Mouse (Mus musculus) limb, embryonic 14.5 days (tissue): ENCODE results near the gene Zfp619. TPM values are rescaled to one million over a fixed set of nuclear protein-coding genes. Genes with fewer than 3 reads are reported as not detected.

Source experiments
- ATAC-seq: fragments of 200-750 bp; cut with Nextera tagmentation; 2 replicates; pipeline ENCODE4 v1.8.0; 2017; ENCODE audit warnings: low read depth, moderate number of reproducible peaks, moderate TSS enrichment; ENCODE audit not compliant: low FRiP score
- DNase-seq: peaks from one replicate; pipeline ENCODE4 v3.0.0-alpha.2; 2015; ENCODE audit warnings: low spot score
- H3K27ac ChIP-seq: fragments of 300-500 bp; sonication (generic); replicated peaks from 2 replicates; pipeline ENCODE4 v1.5.1; 2014; ENCODE audit warnings: low read depth, mild to moderate bottlenecking, low read length, moderate library complexity, mixed read lengths
- H3K27me3 ChIP-seq: fragments of 300-500 bp; sonication (generic); 2 replicates; pipeline ENCODE4 v1.6.1; 2014; ENCODE audit warnings: low read length, mixed read lengths; ENCODE audit not compliant: control insufficient read depth, insufficient read depth
- H3K36me3 ChIP-seq: fragments of 300-500 bp; sonication (generic); 2 replicates; pipeline ENCODE4 v1.6.1; 2014; ENCODE audit warnings: mild to moderate bottlenecking, low read length, moderate library complexity, mixed read lengths; ENCODE audit not compliant: control insufficient read depth, insufficient read depth
- H3K4me1 ChIP-seq: fragments of 300-500 bp; sonication (generic); 2 replicates; pipeline ENCODE4 v1.6.1; 2014; ENCODE audit warnings: antibody characterized with exemption, low read length, mixed read lengths; ENCODE audit not compliant: control insufficient read depth, insufficient read depth
- H3K4me2 ChIP-seq: fragments of 300-500 bp; sonication (generic); replicated peaks from 2 replicates; pipeline ENCODE4 v1.6.1; 2014; ENCODE audit warnings: low read depth, mild to moderate bottlenecking, low read length, moderate library complexity; ENCODE audit not compliant: severe bottlenecking
- H3K4me3 ChIP-seq: fragments of 300-500 bp; sonication (generic); replicated peaks from 2 replicates; pipeline ENCODE4 v1.5.1; 2014; ENCODE audit warnings: low read length
- H3K9ac ChIP-seq: fragments of 300-500 bp; sonication (generic); 2 replicates; pipeline ENCODE4 v1.6.1; 2014; ENCODE audit warnings: mild to moderate bottlenecking, low read depth, low read length, moderate library complexity; ENCODE audit not compliant: severe bottlenecking
- H3K9me3 ChIP-seq: fragments of 300-500 bp; sonication (generic); 2 replicates; pipeline ENCODE4 v1.6.1; 2016; ENCODE audit warnings: low read length; ENCODE audit not compliant: control insufficient read depth
- POLR2A ChIP-seq: fragments of 200-500 bp; IDR thresholded peaks from 2 replicates; pipeline ENCODE4 v1.8.0; 2012; ENCODE audit warnings: inconsistent platforms, mild to moderate bottlenecking, moderate library complexity, borderline replicate concordance; ENCODE audit not compliant: insufficient read depth, insufficient read length; ENCODE audit errors: extremely low read depth
- WGBS: fragments of 180-500 bp; shearing (Covaris S2); extraction: QIAGEN DNeasy Blood & Tissue Kit; methylation state at CpG from one replicate; pipeline ENCODE4 v1.1.7; 2014; 5-methylcytosine and 5-hydroxymethylcytosine counted together
- polyA plus RNA-seq, 2 experiments: library from polyadenylated mRNA; depleted of rRNA in 1 of 2; stranded (reverse) in 1 of 2; unstranded in 1 of 2; fragments of >200 nt; fragmentation: Nextera tagmentation in 1 of 2; extraction: Ambion mirVana in 1 of 2; gene quantifications; 2 replicates each; pipeline versions ENCODE4 v1.2.1 to v1.2.3; 2012 to 2014

The Zfp619 gene
- polyA plus RNA-seq, 2 experiments: 1.9 to 2.7 TPM

DNA sequence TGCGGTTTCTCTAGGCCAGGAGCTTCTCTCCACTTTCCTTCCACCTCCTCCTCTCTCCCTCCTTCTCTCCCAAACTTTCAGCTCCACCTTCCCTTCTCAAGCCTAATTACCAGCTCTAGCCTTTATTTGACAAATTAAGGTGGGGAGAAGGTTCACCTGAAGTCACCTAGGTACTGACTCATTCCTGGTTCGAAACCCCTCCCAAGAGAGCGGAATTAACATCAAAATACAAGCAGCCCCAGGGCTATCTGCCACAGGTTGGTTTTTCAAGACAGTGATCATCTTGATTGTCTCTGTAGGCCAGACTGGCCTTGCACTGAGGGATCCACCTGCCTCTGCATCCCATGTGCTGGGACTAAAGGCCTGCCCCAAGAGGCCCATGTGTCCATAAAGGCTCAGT is 22.9 kb upstream of the Zfp619 start:
- WGBS: 87% methylated on average over 3 of the region's 3 CpGs
- ATAC-seq (no peak), DNase-seq (no peak)
- H3K36me3 ChIP-seq: peaks cover 14% of the 10 kb centered on the region; the same call in 1 of the 2 replicates
- H3K27me3 ChIP-seq: no peaks in the 10 kb centered on the region
- no peaks in the 10 kb centered on the region for H3K4me1 ChIP-seq
- no peak for TF ChIP-seq POLR2A
- H3K27ac ChIP-seq: no peak overlapping the region
- peaks cover 5% of the 10 kb centered on the region; the same call in 1 of the 2 replicates for H3K9me3 ChIP-seq
- no peak overlapping the region for H3K9ac ChIP-seq
- no peak overlapping the region for H3K4me2 ChIP-seq
- H3K4me3 ChIP-seq: no peak overlapping the region

DNA sequence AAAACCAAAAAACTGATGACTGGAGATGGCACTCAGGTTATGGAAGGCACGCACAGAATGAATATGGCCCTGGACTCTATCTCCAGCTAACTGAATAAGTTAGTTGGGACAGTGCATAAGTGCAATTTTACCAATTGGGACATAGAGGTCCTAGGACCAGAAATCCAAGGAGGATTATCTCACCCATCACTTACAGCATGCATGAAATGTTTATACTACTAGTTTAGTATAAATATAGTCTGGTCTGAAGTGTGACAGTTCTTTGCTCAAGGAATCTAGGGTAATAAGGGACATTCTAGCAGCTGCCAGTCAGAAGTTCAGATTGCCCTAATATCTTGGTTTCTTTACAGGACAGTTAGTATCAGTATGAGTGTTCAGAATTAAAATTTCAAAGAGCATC is 13.5 kb upstream of the Zfp619 start:
- WGBS: 82% methylated on average over 1 of the region's 1 CpGs
- Histone ChIP-seq H3K4me3 (no peak overlapping the region), H3K9me3 (peaks cover 9% of the 10 kb centered on the region; the same call in 1 of the 2 replicates), H3K4me2 (no peak overlapping the region), H3K27ac (no peak overlapping the region), H3K4me1 (no peaks in the 10 kb centered on the region), H3K27me3 (no peaks in the 10 kb centered on the region), H3K36me3 (no peaks in the 10 kb centered on the region), H3K9ac (no peak overlapping the region)
- ATAC-seq: no peak
- no peak for DNase-seq
- no peak for TF ChIP-seq POLR2A

DNA sequence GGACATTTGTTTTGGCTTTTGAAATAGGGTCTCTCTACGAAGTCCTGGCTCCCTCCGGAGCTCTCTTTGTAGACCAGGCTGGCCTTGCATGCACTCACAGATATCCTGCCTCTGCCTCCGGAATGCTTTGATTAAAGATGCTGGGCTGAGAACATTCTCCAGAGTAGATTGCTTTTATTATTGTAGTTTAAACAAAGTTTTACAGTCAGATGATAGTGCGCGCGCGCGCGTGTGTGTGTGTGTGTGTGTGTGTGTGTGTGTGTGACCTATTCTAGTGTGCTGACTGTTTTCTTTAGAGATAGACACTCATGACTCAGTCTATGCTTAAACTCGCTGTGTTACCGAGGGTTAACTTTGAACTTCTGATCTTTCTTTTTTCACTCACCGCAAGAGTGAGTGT is 796 bp downstream of the Zfp619 start:
- WGBS: 87% methylated on average over 12 of the region's 12 CpGs
- no peak for TF ChIP-seq POLR2A

DNA sequence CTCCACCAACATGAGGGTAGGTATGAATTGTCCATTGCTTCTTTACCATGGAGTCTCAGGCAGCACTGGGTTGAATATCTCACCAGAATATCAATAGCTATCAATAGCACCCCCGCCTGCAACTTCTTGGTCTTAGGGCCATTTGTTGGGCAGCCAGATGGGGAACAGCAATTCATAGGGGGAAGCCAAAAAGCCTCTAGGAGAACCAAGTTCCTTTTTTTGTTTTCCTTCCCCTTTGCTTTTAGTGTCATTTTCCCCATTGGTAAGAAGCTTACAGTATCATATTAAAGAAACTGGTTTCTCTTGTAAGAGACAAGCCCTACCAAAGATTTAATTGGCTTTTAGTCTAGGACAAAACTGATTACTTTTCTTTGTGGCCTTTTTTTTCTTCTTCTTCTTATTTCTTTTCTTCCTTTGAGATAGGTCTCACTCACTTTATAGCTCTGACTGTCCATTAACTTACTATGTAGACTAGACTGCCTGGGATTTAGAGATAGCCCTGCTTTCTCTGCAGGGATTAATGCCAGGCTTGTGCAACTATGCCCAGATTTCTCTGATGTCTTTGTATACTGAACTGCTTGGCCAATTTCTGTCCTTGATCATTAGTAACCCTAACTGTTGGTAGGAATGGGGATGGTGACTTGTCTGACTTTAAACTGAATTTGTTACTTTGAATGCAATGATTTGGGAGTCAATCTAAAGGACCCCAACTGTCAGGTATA is 6.3 kb downstream of the Zfp619 start:
- no peak for TF ChIP-seq POLR2A
- Histone ChIP-seq H3K36me3 (no peaks in the 10 kb centered on the region), H3K9me3 (no peaks in the 10 kb centered on the region), H3K9ac (no peak overlapping the region), H3K27me3 (no peaks in the 10 kb centered on the region), H3K4me3 (no peak overlapping the region), H3K4me2 (no peak overlapping the region), H3K27ac (no peak overlapping the region), H3K4me1 (no peaks in the 10 kb centered on the region)
- DNase-seq: no peak
- no peak for ATAC-seq
- WGBS: 77% methylated on average over 1 of the region's 1 CpGs

More for the DNA sequence above, 796 bp downstream of the Zfp619 start:
- DNase-seq (no peak), ATAC-seq (no peak)
- Histone ChIP-seq H3K4me1 (peaks cover 2% of the 10 kb centered on the region; the same call in 1 of the 2 replicates), H3K4me3 (peak overlapping the region; percentile 69), H3K9me3 (peaks cover 9% of the 10 kb centered on the region; the same call in 1 of the 2 replicates), H3K27ac (no peak overlapping the region), H3K4me2 (peak overlapping the region; percentile 56), H3K36me3 (no peaks in the 10 kb centered on the region), H3K9ac (no peak overlapping the region), H3K27me3 (no peaks in the 10 kb centered on the region)

DNA sequence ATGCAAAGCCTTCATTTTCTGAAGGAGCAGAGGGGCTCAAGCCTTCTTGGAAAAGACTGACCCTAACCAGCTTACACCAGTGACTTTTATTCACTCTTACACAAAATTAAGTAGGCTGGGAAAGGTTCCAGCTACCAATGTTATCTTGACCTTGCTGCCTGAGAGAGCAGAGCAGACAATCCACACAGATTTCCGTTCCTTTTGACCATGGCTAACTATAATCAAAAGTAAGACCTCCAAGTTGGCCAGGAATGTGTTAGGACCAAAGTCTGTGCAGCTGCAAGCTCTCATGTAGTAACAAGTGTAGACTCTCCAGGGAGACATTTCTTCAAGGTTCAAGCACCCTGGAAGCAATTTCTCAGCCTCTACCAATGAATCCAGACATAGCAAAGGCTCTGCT is 25.6 kb downstream of the Zfp619 start:
- Histone ChIP-seq H3K4me3 (no peak overlapping the region), H3K9ac (no peak overlapping the region), H3K36me3 (no peaks in the 10 kb centered on the region), H3K4me1 (0 out of 2 replicates have a peak, but pooled peaks cover 2% of the 10 kb centered on the region), H3K27me3 (no peaks in the 10 kb centered on the region), H3K4me2 (no peak overlapping the region), H3K9me3 (no peaks in the 10 kb centered on the region), H3K27ac (no peak overlapping the region)
- DNase-seq: no peak
- WGBS: 68% methylated on average over 1 of the region's 1 CpGs
- no peak for TF ChIP-seq POLR2A
- no peak for ATAC-seq
